Mouse (Mus musculus) forebrain, postnatal 0 days (tissue): ENCODE measurements around the gene Metrn. TPM values are rescaled to one million over a fixed set of nuclear protein-coding genes. Genes with fewer than 3 reads are reported as not detected.

ENCODE experiments used
- ATAC-seq: fragments of 200-750 bp; cut with Nextera tagmentation; 2 replicates; pipeline ENCODE4 v1.8.0; 2017; ENCODE audit warnings: mild to moderate bottlenecking, moderate library complexity
- DNase-seq: peaks from one replicate; pipeline ENCODE4 v3.0.0-alpha.2; 2015
- H3K27ac ChIP-seq: fragments of 300-500 bp; sonication (generic); 2 replicates; pipeline ENCODE4 v1.5.1; 2014; ENCODE audit warnings: low read depth, mild to moderate bottlenecking, antibody characterized with exemption, low read length, moderate library complexity, mixed read lengths
- H3K27me3 ChIP-seq: fragments of 300-500 bp; sonication (generic); 2 replicates; pipeline ENCODE4 v1.6.1; 2014; ENCODE audit warnings: mild to moderate bottlenecking, low read length, mixed read lengths; ENCODE audit not compliant: insufficient read depth
- H3K36me3 ChIP-seq: fragments of 300-500 bp; sonication (generic); 2 replicates; pipeline ENCODE4 v1.6.1; 2014; ENCODE audit warnings: mild to moderate bottlenecking, moderate library complexity; ENCODE audit not compliant: insufficient read depth
- H3K4me1 ChIP-seq: fragments of 300-500 bp; sonication (generic); 2 replicates; pipeline ENCODE4 v1.6.1; 2014; ENCODE audit warnings: antibody characterized with exemption; ENCODE audit not compliant: insufficient read depth
- H3K4me2 ChIP-seq: fragments of 300-500 bp; sonication (generic); 2 replicates; pipeline ENCODE4 v1.6.1; 2014; ENCODE audit warnings: low read depth, mild to moderate bottlenecking, moderate library complexity
- H3K4me3 ChIP-seq: fragments of 300-500 bp; sonication (generic); 2 replicates; pipeline ENCODE4 v1.5.1; 2014; ENCODE audit warnings: low read depth, low read length, mixed read lengths
- H3K9ac ChIP-seq: fragments of 300-500 bp; sonication (generic); 2 replicates; pipeline ENCODE4 v1.6.1; 2014; ENCODE audit warnings: mild to moderate bottlenecking
- H3K9me3 ChIP-seq: fragments of 300-500 bp; sonication (generic); 2 replicates; pipeline ENCODE4 v1.6.1; 2016; ENCODE audit warnings: low read length
- CTCF ChIP-seq: sonication (generic); IDR thresholded peaks from 2 replicates; pipeline ENCODE4 v1.5.1; 2016; ENCODE audit warnings: antibody characterized with exemption, control low read depth, low read depth
- WGBS: fragments of 180-500 bp; shearing (Covaris S2); extraction: QIAGEN DNeasy Blood & Tissue Kit; methylation state at CpG from one replicate; pipeline ENCODE4 v1.1.7; 2014; 5-methylcytosine and 5-hydroxymethylcytosine counted together
- polyA plus RNA-seq: library from polyadenylated mRNA; unstranded; fragments of >200 nt; fragmentation: Nextera tagmentation; extraction: Ambion mirVana; gene quantifications from 2 replicates; pipeline ENCODE4 v1.2.1, GENCODE M21; 2015
- total RNA-seq: library from RNA; depleted of rRNA; stranded (reverse); fragments of >200 nt; gene quantifications from 2 replicates; pipeline ENCODE4 v1.2.3, GENCODE M21; 2014

Gene Metrn
- total and polyA plus RNA-seq, 2 experiments from 2014 or later, result 56.9 to 148 TPM

GRCm38 (mm10) chr17:25827011-25827410 lies 30.1 kb upstream of the Metrn start:
- no peak overlapping the region for H3K9ac ChIP-seq
- DNase-seq (no peak), ATAC-seq (no peak)
- H3K27ac ChIP-seq, result no peak overlapping the region
- no peaks in the 10 kb centered on the region for H3K27me3 ChIP-seq
- H3K36me3 ChIP-seq, result peaks cover 37% of the 10 kb centered on the region
- WGBS, result 93% methylated on average over 13 of the region's 13 CpGs
- H3K9me3 ChIP-seq, result no peaks in the 10 kb centered on the region
- no peak overlapping the region for H3K4me3 ChIP-seq
- TF ChIP-seq CTCF, result no peak
- peaks cover 33% of the 10 kb centered on the region for H3K4me1 ChIP-seq
- no peak overlapping the region for H3K4me2 ChIP-seq

DNA sequence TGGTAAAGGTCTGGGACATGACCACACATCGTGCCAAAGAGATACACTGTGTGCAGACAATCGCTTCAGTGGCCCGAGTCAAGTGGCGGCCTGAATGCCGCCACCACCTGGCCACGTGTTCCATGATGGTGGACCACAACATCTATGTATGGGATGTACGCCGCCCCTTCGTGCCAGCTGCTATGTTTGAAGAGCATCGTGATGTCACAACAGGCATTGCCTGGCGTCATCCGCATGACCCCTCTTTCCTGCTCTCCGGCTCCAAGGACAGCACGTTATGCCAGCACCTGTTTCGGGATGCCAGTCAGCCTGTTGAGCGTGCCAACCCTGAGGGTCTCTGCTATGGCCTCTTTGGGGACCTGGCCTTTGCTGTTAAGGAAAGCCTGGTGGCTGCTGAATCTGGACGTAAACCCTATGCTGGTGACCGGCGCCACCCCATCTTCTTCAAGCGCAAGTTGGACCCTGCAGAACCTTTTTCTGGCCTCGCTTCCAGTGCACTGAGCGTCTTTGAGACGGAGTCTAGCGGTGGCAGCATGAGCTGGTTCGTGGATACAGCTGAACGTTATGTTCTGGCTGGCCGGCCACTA lies 29.1 kb upstream of the Metrn start:
- Histone ChIP-seq H3K36me3 (peaks cover 33% of the 10 kb centered on the region), H3K27ac (no peak overlapping the region), H3K4me2 (no peak overlapping the region), H3K4me1 (peaks cover 24% of the 10 kb centered on the region), H3K27me3 (no peaks in the 10 kb centered on the region), H3K9me3 (no peaks in the 10 kb centered on the region), H3K4me3 (no peak overlapping the region), H3K9ac (no peak overlapping the region)
- ATAC-seq (no peak), DNase-seq (no peak)
- TF ChIP-seq CTCF, result no peak
- 95% methylated on average over 27 of the region's 27 CpGs for WGBS

DNA sequence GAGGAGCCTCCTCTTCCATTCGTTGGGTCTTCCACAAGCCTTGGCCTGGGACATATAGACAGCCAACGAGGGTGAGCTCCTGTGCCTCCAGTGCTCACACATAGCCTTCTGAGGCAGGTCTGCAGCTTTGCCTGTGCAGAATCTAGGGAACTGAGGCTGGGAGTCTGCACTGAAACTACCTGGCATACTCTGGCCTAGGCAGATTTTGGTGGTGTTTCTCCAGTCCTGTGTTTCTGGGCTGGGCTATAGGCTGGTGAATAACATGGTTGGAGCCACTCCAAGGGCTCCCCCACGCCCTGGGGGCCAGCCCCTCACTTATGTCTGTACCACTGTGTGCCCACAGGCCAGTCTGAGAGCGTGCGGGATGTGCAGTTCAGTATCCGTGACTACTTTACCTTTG lies 28.4 kb upstream of the Metrn start:
- DNase-seq, result no peak
- H3K27me3 ChIP-seq, result no peaks in the 10 kb centered on the region
- H3K9me3 ChIP-seq, result no peaks in the 10 kb centered on the region
- no peak overlapping the region for H3K4me3 ChIP-seq
- no peak for TF ChIP-seq CTCF
- H3K4me2 ChIP-seq, result no peak overlapping the region
- peaks cover 27% of the 10 kb centered on the region for H3K36me3 ChIP-seq
- WGBS, result 87% methylated on average over 6 of the region's 6 CpGs
- peaks cover 24% of the 10 kb centered on the region for H3K4me1 ChIP-seq
- no peak for ATAC-seq
- H3K27ac ChIP-seq, result no peak overlapping the region
- no peak overlapping the region for H3K9ac ChIP-seq

DNA sequence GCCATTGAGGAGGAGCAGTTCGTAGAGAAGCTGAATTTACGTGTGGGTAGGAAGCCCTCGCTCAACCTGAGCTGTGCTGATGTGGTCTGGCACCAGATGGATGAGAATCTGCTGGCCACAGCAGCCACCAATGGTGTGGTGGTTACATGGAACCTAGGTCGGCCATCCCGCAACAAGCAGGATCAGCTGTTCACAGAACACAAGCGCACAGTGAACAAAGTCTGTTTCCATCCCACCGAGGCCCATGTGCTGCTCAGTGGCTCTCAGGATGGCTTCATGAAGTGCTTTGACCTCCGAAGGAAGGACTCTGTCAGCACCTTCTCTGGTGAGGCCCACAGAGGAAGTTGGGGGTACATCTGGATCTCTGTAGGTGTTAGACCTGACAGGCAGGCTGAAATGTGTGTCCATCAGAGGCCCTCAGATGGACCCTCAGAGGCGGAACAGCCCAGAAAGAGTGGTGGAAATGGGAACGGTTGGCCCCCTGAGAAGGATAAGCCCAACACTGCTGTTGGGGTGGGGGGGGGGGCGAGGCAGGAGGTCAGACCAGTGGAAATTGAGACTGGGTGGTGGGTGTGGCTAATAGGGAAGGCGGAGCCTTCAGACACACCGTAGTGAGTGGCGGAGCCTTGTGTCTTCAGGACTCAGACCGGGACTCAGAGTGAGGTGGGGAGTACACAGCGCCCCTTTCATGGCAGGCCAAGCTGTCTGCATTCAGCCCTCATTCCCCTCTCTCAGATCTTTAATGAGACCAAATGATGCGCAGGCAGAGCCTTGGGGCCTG lies 27.6 kb upstream of the Metrn start:
- no peaks in the 10 kb centered on the region for H3K9me3 ChIP-seq
- no peak for TF ChIP-seq CTCF
- 73% methylated on average over 17 of the region's 17 CpGs for WGBS
- H3K4me1 ChIP-seq, result peaks cover 18% of the 10 kb centered on the region
- peak overlapping the region; percentile 52; the same call in 1 of the 2 replicates for H3K4me3 ChIP-seq
- no peak overlapping the region for H3K27ac ChIP-seq
- DNase-seq, result no peak
- peak overlapping the region; percentile 96 for H3K4me2 ChIP-seq
- no peak overlapping the region for H3K9ac ChIP-seq
- H3K36me3 ChIP-seq, result peaks cover 28% of the 10 kb centered on the region
- H3K27me3 ChIP-seq, result no peaks in the 10 kb centered on the region
- ATAC-seq, result no peak

GRCm38 (mm10) chr17:25823452-25823851 lies 26.5 kb upstream of the Metrn start, which contains the start of gene Wdr24:
TSS of gene Wdr24 (plus strand) at chr17:25823627.
- Histone ChIP-seq H3K9ac (peak within 1 kb of the TSS; percentile 69), H3K27me3 (no peaks in the 10 kb centered on the region), H3K4me1 (peaks cover 16% of the 10 kb centered on the region), H3K9me3 (no peaks in the 10 kb centered on the region), H3K4me2 (peak within 1 kb of the TSS; percentile 96), H3K36me3 (peaks cover 36% of the 10 kb centered on the region), H3K4me3 (peak within 1 kb of the TSS; percentile 52), H3K27ac (peak within 1 kb of the TSS; percentile 66)
- peak; percentile 95 for ATAC-seq
- TF ChIP-seq CTCF, result no peak
- 0% methylated on average over 18 of the region's 18 CpGs for WGBS
- peak; percentile 93 for DNase-seq

DNA sequence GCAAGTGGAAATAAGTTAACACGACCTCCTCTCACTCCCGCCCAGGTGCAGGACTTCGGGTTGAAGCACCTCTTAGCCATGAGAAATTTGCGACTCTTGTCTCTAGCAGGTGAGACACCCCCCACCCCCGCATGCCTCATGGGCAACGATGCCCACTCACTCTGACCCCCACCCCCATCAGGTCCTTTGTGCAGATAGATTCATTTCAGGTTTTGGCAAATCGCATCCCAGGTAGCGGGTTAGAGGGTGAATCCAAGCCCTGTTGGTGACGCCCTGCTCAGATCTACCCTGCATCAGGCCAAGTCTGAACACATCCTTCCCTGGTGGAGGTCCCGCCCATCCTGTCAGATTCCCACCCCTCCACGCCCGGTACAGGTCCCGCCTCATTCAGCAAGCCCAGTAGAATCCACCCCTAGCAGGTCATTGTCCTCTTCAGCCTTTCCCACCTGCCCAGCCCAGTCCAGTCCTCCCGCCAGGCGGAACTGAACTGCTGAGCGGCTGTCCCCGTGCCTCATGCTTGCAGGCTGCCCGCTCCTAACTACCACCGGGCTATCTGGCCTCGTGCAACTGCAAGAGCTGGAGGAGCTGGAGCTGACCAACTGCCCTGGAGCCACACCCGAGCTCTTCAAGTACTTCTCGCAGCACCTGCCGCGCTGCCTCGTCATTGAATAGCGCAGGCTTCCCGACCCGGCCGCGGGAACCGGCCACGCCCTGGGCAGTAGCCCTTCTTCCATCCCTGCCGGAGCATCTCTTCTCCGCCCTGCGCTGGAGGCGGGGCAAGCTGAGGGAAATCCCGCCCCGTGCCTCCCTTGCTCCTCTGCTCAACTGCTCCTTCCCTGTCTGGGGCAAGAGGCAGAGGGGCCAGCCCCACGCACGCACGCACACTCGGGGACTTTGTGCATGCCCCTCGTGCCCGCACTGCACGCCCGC lies 22.2 kb upstream of the Metrn start:
- ATAC-seq (no peak), DNase-seq (no peak)
- Histone ChIP-seq H3K4me2 (no peak overlapping the region), H3K9me3 (no peaks in the 10 kb centered on the region), H3K4me1 (peaks cover 3% of the 10 kb centered on the region; the same call in 1 of the 2 replicates), H3K9ac (no peak overlapping the region), H3K27me3 (no peaks in the 10 kb centered on the region), H3K27ac (no peak overlapping the region), H3K4me3 (no peak overlapping the region), H3K36me3 (peaks cover 38% of the 10 kb centered on the region)
- no peak for TF ChIP-seq CTCF
- WGBS, result 13% methylated on average over 45 of the region's 46 CpGs
